Mouse (Mus musculus) hindbrain, embryonic 14.5 days (tissue): ENCODE results near the gene Endou. TPM values are rescaled to one million over a fixed set of nuclear protein-coding genes. Genes with fewer than 3 reads are reported as not detected.
A peak's percentile ranks its signal among the peaks of the same experiment; 100 is the strongest.

ENCODE experiments used
- ATAC-seq: fragments of 200-750 bp; cut with Nextera tagmentation; 2 replicates; pipeline ENCODE4 v1.8.0; 2017; ENCODE audit warnings: moderate number of reproducible peaks, mild to moderate bottlenecking, moderate TSS enrichment, moderate library complexity; ENCODE audit not compliant: low FRiP score
- DNase-seq: peaks from one replicate; pipeline ENCODE4 v3.0.0-alpha.2; 2015; ENCODE audit warnings: low spot score
- H3K27ac ChIP-seq: fragments of 300-500 bp; sonication (generic); 2 replicates; pipeline ENCODE4 v1.5.1; 2014; ENCODE audit warnings: mild to moderate bottlenecking, moderate library complexity
- H3K27me3 ChIP-seq: fragments of 300-500 bp; sonication (generic); 2 replicates; pipeline ENCODE4 v1.6.1; 2014; ENCODE audit warnings: mild to moderate bottlenecking, low read length, mixed read lengths; ENCODE audit not compliant: control insufficient read depth, insufficient read depth
- H3K36me3 ChIP-seq: fragments of 300-500 bp; sonication (generic); replicated peaks from 2 replicates; pipeline ENCODE4 v1.6.1; 2014; ENCODE audit not compliant: control insufficient read depth, insufficient read depth
- H3K4me1 ChIP-seq: fragments of 300-500 bp; sonication (generic); replicated peaks from 2 replicates; pipeline ENCODE4 v1.6.1; 2014; ENCODE audit warnings: antibody characterized with exemption, low read length, mixed read lengths; ENCODE audit not compliant: control insufficient read depth, insufficient read depth
- H3K4me2 ChIP-seq: fragments of 300-500 bp; sonication (generic); replicated peaks from 2 replicates; pipeline ENCODE4 v1.6.1; 2014; ENCODE audit warnings: mild to moderate bottlenecking, moderate library complexity
- H3K4me3 ChIP-seq: fragments of 300-500 bp; sonication (generic); replicated peaks from 2 replicates; pipeline ENCODE4 v1.5.1; 2014; ENCODE audit warnings: mild to moderate bottlenecking, low read length
- H3K9ac ChIP-seq: fragments of 300-500 bp; sonication (generic); 2 replicates; pipeline ENCODE4 v1.6.1; 2014
- H3K9me3 ChIP-seq: fragments of 300-500 bp; sonication (generic); 2 replicates; pipeline ENCODE4 v1.6.1; 2016; ENCODE audit warnings: low read length; ENCODE audit not compliant: control insufficient read depth
- WGBS: fragments of 180-500 bp; shearing (Covaris S2); extraction: QIAGEN DNeasy Blood & Tissue Kit; methylation state at CpG from one replicate; pipeline ENCODE4 v1.1.7; 2014; 5-methylcytosine and 5-hydroxymethylcytosine counted together
- polyA plus RNA-seq: library from polyadenylated mRNA; unstranded; fragments of >200 nt; fragmentation: Nextera tagmentation; extraction: Ambion mirVana; gene quantifications from 2 replicates; pipeline ENCODE4 v1.2.1, GENCODE M21; 2014

Gene Endou
- polyA plus RNA-seq, 1 experiment from 2014 or later: 0.31 TPM

DNA sequence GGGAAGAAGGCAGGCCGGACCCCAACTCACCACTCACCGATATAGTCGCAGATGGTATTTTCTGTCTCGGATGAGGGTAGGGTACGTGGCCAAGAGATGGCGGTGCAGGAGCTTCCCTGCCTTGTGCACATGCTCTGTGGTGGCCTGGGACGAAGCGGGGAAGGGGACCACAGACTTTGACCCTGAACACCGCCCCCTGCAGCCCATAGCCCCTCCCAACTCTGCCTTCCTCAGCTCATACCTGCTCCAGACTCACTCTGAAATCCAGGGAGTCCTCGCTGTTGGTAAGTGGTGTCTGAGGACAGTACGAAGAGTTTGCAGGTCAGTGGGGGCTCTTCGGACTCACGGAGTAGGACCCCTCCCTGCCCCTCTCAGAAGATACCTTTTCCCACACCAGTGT, 30.3 kb upstream of the Endou start:
- peaks cover 5% of the 10 kb centered on the region for H3K4me1 ChIP-seq
- no peak overlapping the region for H3K4me2 ChIP-seq
- 38% methylated on average over 13 of the region's 13 CpGs for WGBS
- no peak overlapping the region for H3K9ac ChIP-seq
- H3K9me3 ChIP-seq: no peaks in the 10 kb centered on the region
- H3K27ac ChIP-seq: no peak overlapping the region
- DNase-seq (no peak), ATAC-seq (no peak)
- no peaks in the 10 kb centered on the region for H3K36me3 ChIP-seq
- no peak overlapping the region for H3K4me3 ChIP-seq
- H3K27me3 ChIP-seq: peaks cover 2% of the 10 kb centered on the region; the same call in 1 of the 2 replicates

DNA sequence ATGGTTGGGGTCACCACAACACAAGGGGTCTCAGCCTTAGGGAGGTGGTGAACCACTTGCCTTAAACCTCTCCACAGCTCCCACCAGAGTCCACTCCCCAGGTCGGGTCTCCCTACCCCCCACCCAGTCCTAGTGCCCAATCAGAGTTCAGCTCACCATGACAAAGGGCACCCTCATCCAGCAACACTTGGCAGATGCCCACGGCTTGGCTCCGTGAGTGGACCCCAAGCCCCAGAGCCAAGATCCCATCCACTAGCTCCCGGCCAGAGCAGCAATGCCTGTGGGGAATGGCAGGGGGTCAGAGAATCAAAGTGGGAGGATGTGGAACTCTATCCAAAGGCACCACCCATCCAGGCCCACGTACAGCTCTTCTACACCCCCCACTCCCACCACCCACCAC, 29.8 kb upstream of the Endou start:
- Histone ChIP-seq H3K9ac (no peak overlapping the region), H3K36me3 (no peaks in the 10 kb centered on the region), H3K9me3 (no peaks in the 10 kb centered on the region), H3K27ac (no peak overlapping the region), H3K4me2 (no peak overlapping the region), H3K4me3 (no peak overlapping the region), H3K27me3 (no peaks in the 10 kb centered on the region), H3K4me1 (peaks cover under 1% of the 10 kb centered on the region; the same call in 1 of the 2 replicates)
- WGBS: 70% methylated on average over 5 of the region's 5 CpGs
- no peak for DNase-seq
- ATAC-seq: no peak

DNA sequence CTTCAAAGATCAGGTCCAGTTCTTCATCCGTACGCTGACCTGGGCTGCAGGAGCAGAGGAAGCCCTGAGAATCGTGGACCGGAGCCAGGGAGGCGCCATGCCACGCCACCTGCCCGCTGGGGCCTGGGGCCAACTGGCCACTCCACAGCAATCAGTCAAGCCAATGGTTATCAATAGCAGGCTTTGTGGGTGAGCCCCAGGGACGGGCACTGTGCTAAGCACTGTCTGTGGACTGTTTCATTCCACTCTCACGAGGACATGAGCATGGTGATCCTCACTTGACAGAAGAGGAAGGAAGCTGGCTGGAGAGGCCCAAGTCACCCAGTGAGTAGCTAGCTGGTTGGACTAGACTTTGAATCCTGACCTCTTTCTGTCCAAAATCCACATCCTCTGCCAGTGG, 28.9 kb upstream of the Endou start:
- DNase-seq: no peak
- 85% methylated on average over 9 of the region's 9 CpGs for WGBS

DNA sequence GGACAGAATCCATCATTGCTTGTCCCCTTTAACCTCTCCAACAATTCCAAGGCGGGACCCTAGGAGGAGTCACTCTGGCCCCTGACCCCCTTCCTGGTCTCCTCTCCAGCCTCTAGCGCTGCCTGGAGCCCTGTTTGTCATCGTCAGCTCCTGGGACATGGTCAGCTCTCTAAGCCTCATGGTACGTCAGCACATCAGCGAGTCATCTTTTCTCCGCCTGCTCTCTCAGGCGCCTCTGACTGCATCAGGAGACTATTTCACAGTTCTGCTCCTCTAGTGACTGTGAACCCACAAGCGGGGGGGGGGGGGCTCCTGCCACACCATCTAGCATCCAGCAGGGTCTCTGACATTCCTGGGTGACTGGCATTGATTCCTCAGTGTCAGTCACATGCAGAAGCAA, 24.2 kb upstream of the Endou start:
- Histone ChIP-seq H3K36me3 (no peaks in the 10 kb centered on the region), H3K9ac (no peak overlapping the region), H3K27ac (no peak overlapping the region), H3K4me1 (peaks cover 8% of the 10 kb centered on the region), H3K4me2 (no peak overlapping the region), H3K9me3 (no peaks in the 10 kb centered on the region), H3K4me3 (no peak overlapping the region), H3K27me3 (no peaks in the 10 kb centered on the region)
- WGBS: 39% methylated on average over 8 of the region's 8 CpGs
- DNase-seq: no peak
- no peak for ATAC-seq

More for the DNA sequence above, 28.9 kb upstream of the Endou start:
- H3K4me2 ChIP-seq: no peak overlapping the region
- H3K27me3 ChIP-seq: no peaks in the 10 kb centered on the region
- H3K4me1 ChIP-seq: no peaks in the 10 kb centered on the region; the same call in 1 of the 2 replicates
- ATAC-seq: no peak
- no peak overlapping the region for H3K27ac ChIP-seq
- H3K4me3 ChIP-seq: no peak overlapping the region
- H3K9ac ChIP-seq: no peak overlapping the region
- no peaks in the 10 kb centered on the region for H3K9me3 ChIP-seq
- H3K36me3 ChIP-seq: no peaks in the 10 kb centered on the region

DNA sequence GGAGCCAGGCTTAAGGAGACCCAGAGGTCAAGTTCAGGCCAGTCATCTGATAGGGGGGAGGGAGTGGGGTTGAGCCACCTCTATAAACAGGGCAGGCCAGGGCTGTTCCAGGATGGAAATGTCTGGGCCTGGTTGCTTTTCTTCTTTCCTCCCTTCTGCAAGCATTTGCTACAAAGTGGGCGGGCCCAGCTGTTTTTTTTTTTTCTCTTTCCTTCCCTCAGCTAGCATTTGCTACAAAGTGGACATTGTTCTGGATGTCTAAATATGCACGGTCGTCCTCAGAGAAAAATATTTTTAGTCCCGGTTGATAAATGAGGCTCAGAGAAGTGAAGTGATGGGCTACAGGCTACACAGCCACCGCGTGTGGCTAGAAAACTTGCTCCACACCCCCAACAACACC, 23.3 kb upstream of the Endou start:
- WGBS: 64% methylated on average over 6 of the region's 6 CpGs
- H3K4me2 ChIP-seq: no peak overlapping the region
- no peak for ATAC-seq
- H3K27ac ChIP-seq: no peak overlapping the region
- H3K27me3 ChIP-seq: no peaks in the 10 kb centered on the region
- no peaks in the 10 kb centered on the region for H3K36me3 ChIP-seq
- peaks cover 12% of the 10 kb centered on the region for H3K4me1 ChIP-seq
- no peak overlapping the region for H3K9ac ChIP-seq
- H3K4me3 ChIP-seq: no peak overlapping the region
- DNase-seq: no peak
- no peaks in the 10 kb centered on the region for H3K9me3 ChIP-seq

DNA sequence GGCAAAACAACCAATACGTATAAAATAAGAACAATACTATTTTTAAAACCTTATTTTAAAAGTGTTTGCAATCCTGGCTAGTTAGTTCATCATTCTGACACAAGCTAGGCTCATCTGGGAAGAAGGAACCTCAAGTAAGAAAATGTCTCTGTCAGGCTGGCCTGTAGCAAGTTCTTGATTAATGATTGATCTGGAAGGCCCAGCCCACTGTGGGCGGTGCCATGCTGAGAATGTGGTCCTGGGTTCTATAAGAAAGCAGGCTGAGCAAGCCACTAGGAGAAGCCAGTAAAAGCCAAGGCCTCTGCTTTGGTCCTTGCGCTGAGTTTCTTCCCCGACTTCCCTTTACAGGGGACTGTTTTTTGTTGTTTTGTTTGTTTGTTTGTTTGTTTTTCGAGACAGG, 21.4 kb upstream of the Endou start:
- no peak overlapping the region for H3K4me3 ChIP-seq
- ATAC-seq (no peak), DNase-seq (no peak)
- no peaks in the 10 kb centered on the region for H3K27me3 ChIP-seq
- H3K36me3 ChIP-seq: no peaks in the 10 kb centered on the region
- H3K4me2 ChIP-seq: no peak overlapping the region
- WGBS: 94% methylated on average over 5 of the region's 5 CpGs
- no peak overlapping the region for H3K27ac ChIP-seq
- no peak overlapping the region for H3K9ac ChIP-seq
- no peaks in the 10 kb centered on the region for H3K9me3 ChIP-seq
- peaks cover 12% of the 10 kb centered on the region for H3K4me1 ChIP-seq

DNA sequence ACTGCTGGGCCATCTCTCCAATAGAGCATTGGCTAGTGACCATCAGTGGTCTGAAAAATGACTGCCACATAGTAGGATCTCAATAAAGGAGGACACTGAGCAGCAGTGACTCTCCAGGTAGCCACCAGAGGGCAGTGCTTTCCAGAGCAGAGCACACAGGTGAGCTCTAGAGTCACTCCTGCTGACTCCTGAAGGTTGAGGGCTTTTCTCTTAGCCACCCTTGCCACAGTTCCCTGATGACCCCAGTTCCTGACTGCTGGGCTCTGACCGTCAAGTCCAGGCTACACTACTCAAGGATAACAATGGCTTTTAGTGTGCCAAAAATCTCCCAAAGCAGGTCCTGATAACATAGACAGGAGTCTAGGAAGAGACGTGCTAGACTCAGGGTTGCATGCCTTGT, 20.5 kb upstream of the Endou start:
- Histone ChIP-seq H3K9me3 (no peaks in the 10 kb centered on the region), H3K27ac (no peak overlapping the region), H3K4me2 (no peak overlapping the region), H3K4me3 (no peak overlapping the region), H3K9ac (no peak overlapping the region), H3K36me3 (no peaks in the 10 kb centered on the region), H3K4me1 (peaks cover 12% of the 10 kb centered on the region), H3K27me3 (no peaks in the 10 kb centered on the region)
- 76% methylated on average over 2 of the region's 2 CpGs for WGBS
- DNase-seq (no peak), ATAC-seq (no peak)

DNA sequence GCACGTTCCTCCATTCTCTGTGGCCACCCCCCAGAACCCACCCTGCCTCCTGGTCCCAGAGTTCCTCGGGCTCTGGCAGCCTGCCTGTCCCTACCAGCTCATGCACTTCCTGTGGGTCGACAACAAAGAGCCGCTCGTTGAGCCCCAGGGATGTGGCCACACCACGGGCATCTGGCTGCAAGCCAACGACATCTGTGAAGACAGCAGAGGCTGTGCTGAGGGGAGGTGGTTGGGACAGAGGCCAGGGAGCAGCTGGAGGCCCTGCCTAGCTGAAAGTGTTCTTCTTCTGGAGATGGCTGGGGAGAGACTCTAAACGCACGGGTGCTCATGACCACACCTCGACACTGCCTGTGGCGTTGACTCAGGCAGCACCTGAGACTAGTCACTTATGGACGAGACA, 19.6 kb upstream of the Endou start:
- H3K4me1 ChIP-seq: peaks cover 12% of the 10 kb centered on the region
- ATAC-seq: peak; percentile 87
- no peaks in the 10 kb centered on the region for H3K9me3 ChIP-seq
- H3K9ac ChIP-seq: no peak overlapping the region
- H3K4me3 ChIP-seq: no peak overlapping the region
- WGBS: 21% methylated on average over 12 of the region's 12 CpGs
- H3K27me3 ChIP-seq: no peaks in the 10 kb centered on the region
- peak overlapping the region; percentile 35; the same call in 1 of the 2 replicates for H3K27ac ChIP-seq
- H3K36me3 ChIP-seq: no peaks in the 10 kb centered on the region
- H3K4me2 ChIP-seq: no peak overlapping the region
- peak; percentile 85 for DNase-seq

DNA sequence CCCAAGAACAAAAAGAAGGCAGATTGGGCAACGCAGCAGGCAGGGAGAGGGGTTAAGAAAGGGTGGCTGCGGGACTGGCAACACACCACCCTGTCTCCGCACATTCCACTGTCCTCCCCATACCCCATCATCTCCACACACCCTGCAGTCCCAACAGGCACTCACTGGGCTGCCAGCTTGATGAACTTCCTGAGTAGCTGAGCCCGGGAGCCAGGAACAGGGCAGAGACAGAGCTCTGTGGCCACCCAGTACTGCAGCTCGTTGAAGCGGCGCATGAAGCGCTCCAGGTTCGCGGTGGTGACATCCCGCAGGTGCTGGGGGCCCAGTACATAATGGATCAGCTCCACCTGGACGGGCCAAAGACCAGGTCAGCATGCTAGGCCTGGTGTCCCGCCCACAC, 18.7 kb upstream of the Endou start:
- H3K4me3 ChIP-seq: no peak overlapping the region
- H3K4me1 ChIP-seq: peaks cover 20% of the 10 kb centered on the region
- WGBS: 91% methylated on average over 13 of the region's 13 CpGs
- H3K27me3 ChIP-seq: no peaks in the 10 kb centered on the region
- no peak overlapping the region for H3K9ac ChIP-seq
- H3K9me3 ChIP-seq: no peaks in the 10 kb centered on the region
- no peak overlapping the region for H3K4me2 ChIP-seq
- ATAC-seq (no peak), DNase-seq (no peak)
- H3K27ac ChIP-seq: 0 out of 2 replicates have a peak overlapping the region, but pooled peaks have one; percentile 35
- H3K36me3 ChIP-seq: no peaks in the 10 kb centered on the region

DNA sequence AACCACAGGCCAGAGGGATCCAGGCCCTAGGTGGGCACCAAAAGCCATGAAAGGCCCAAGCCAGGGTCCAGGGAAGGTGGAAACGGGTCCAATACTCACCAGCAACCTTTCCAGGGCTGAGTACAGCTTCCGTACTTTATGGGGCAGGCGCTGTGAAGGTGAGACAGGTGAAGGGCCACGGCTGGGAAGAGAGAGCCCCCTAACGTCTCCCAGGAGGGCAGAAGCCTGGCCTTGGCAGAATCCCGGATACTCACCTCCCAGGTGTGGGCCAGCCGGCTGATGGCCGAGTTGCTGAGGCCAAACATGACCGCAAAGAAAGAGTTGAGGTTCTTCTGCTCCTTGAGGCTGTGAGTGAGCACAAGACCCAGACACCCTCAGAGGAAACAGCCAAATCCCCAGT, 18.3 kb upstream of the Endou start:
- no peak for DNase-seq
- peaks cover 23% of the 10 kb centered on the region for H3K4me1 ChIP-seq
- no peak overlapping the region for H3K27ac ChIP-seq
- WGBS: 96% methylated on average over 9 of the region's 9 CpGs
- no peaks in the 10 kb centered on the region for H3K9me3 ChIP-seq
- H3K27me3 ChIP-seq: no peaks in the 10 kb centered on the region
- no peak overlapping the region for H3K9ac ChIP-seq
- H3K36me3 ChIP-seq: no peaks in the 10 kb centered on the region
- H3K4me3 ChIP-seq: no peak overlapping the region
- no peak overlapping the region for H3K4me2 ChIP-seq
- no peak for ATAC-seq
